Mouse (Mus musculus): ENCODE results near the gene Bicd2. TPM values are rescaled to one million over a fixed set of nuclear protein-coding genes. Genes with fewer than 3 reads are reported as not detected.

Bicd2 gene
- polyA plus RNA-seq, 1 experiment from 2014 or later: 5.8 TPM

- Histone ChIP-seq H3K36me3 (replicated peaks; ENCODE audit: insufficient read depth, low read length) (peaks cover 26% of the 10 kb centered on the region), H3K4me2 (ENCODE audit: low read depth, low read length) (no peak overlapping the region), H3K4me3 (ENCODE audit: low read depth, low read length) (no peak overlapping the region), H3K4me1 (ENCODE audit: insufficient read depth) (no peaks in the 10 kb centered on the region; the same call in 1 of the 2 replicates), H3K27ac (ENCODE audit: low read depth) (no peak overlapping the region), H3K9me3 (ENCODE audit: low read length) (no peaks in the 10 kb centered on the region), H3K9ac (replicated peaks) (no peak overlapping the region), H3K27me3 (ENCODE audit: insufficient read depth, low read length) (no peaks in the 10 kb centered on the region)
- DNase-seq (no peak), ATAC-seq (no peak)
- TF ChIP-seq CTCF (IDR thresholded peaks at IDR 0.05; ENCODE audit: low read depth): no peak
- no peak for TF ChIP-seq EP300 (IDR thresholded peaks at IDR 0.05; ENCODE audit: low read depth)
- 39% methylated on average over 1 of the region's 1 CpGs for WGBS (ENCODE audit: insufficient replicate concordance)
Measured at GRCm38 (mm10) chr13:49435745-49436144, 94.4 kb downstream of the Bicd2 start.

- 74% methylated on average over 4 of the region's 4 CpGs for WGBS (ENCODE audit: insufficient replicate concordance)
- Histone ChIP-seq H3K9ac (replicated peaks) (no peak overlapping the region), H3K27ac (ENCODE audit: low read depth) (no peak overlapping the region), H3K36me3 (replicated peaks; ENCODE audit: insufficient read depth, low read length) (peaks cover 26% of the 10 kb centered on the region), H3K4me3 (ENCODE audit: low read depth, low read length) (no peak overlapping the region), H3K27me3 (ENCODE audit: insufficient read depth, low read length) (no peaks in the 10 kb centered on the region), H3K4me2 (ENCODE audit: low read depth, low read length) (no peak overlapping the region), H3K4me1 (ENCODE audit: insufficient read depth) (no peaks in the 10 kb centered on the region; the same call in 1 of the 2 replicates), H3K9me3 (ENCODE audit: low read length) (no peaks in the 10 kb centered on the region)
- no peak for ATAC-seq
- TF ChIP-seq CTCF (IDR thresholded peaks at IDR 0.05; ENCODE audit: low read depth): no peak
- TF ChIP-seq EP300 (IDR thresholded peaks at IDR 0.05; ENCODE audit: low read depth): no peak
- DNase-seq: no peak
Measured at GRCm38 (mm10) chr13:49436170-49436569, 94.8 kb downstream of the Bicd2 start.

Other genes with a start within 250 kb of the Bicd2 start
- 0.13 and 0.15 TPM in 2 replicates for gene Wnk2, start 193.6 kb upstream of the Bicd2 start, polyA plus RNA-seq (2015; fragmentation: Nextera tagmentation; extraction: Ambion mirVana)
- gene Ninj1, start 154.1 kb upstream of the Bicd2 start, polyA plus RNA-seq (2015; fragmentation: Nextera tagmentation; extraction: Ambion mirVana): 106 and 118 TPM in 2 replicates
- 31.8 and 32.3 TPM in 2 replicates for gene Card19, start 125.5 kb upstream of the Bicd2 start, polyA plus RNA-seq (2015; fragmentation: Nextera tagmentation; extraction: Ambion mirVana)
- gene Susd3, start 92.9 kb upstream of the Bicd2 start, polyA plus RNA-seq (2015; fragmentation: Nextera tagmentation; extraction: Ambion mirVana): 2.5 and 2.9 TPM in 2 replicates
- gene Fgd3, start 21.3 kb upstream of the Bicd2 start, polyA plus RNA-seq (2015; fragmentation: Nextera tagmentation; extraction: Ambion mirVana): 0.57 and 0.62 TPM in 2 replicates
- gene Ippk, start 79.7 kb downstream of the Bicd2 start, polyA plus RNA-seq (2015; fragmentation: Nextera tagmentation; extraction: Ambion mirVana): 5.9 and 6.0 TPM in 2 replicates
- 0.47 TPM in 2 replicates for gene Tes3-ps, start 151.7 kb downstream of the Bicd2 start, polyA plus RNA-seq (2015; fragmentation: Nextera tagmentation; extraction: Ambion mirVana)
- gene Ecm2, start 163.2 kb downstream of the Bicd2 start, polyA plus RNA-seq (2015; fragmentation: Nextera tagmentation; extraction: Ambion mirVana): 0.31 and 0.38 TPM in 2 replicates
- gene Aspn, start 202.9 kb downstream of the Bicd2 start, polyA plus RNA-seq (2015; fragmentation: Nextera tagmentation; extraction: Ambion mirVana): 0.93 and 1.8 TPM in 2 replicates
- 0.19 and 0.21 TPM in 2 replicates for gene Omd, start 240.9 kb downstream of the Bicd2 start, polyA plus RNA-seq (2015; fragmentation: Nextera tagmentation; extraction: Ambion mirVana)